Mouse (Mus musculus) midbrain, postnatal 0 days (tissue): ENCODE results near the gene Zbtb22. TPM values are rescaled to one million over a fixed set of nuclear protein-coding genes. Genes with fewer than 3 reads are reported as not detected.

Source experiments
- ATAC-seq: fragments of 200-750 bp; cut with Nextera tagmentation; 2 replicates; pipeline ENCODE4 v1.8.0; 2017; ENCODE audit warnings: moderate number of reproducible peaks, mild to moderate bottlenecking, moderate TSS enrichment, moderate library complexity; ENCODE audit not compliant: low FRiP score
- DNase-seq: peaks from one replicate; pipeline ENCODE4 v3.0.0-alpha.2; 2015; ENCODE audit warnings: low spot score
- H3K27ac ChIP-seq: fragments of 300-500 bp; sonication (generic); 2 replicates; pipeline ENCODE4 v1.5.1; 2014; ENCODE audit warnings: low read depth, mild to moderate bottlenecking, low read length, mixed read lengths
- H3K27me3 ChIP-seq: fragments of 300-500 bp; sonication (generic); 2 replicates; pipeline ENCODE4 v1.6.1; 2014; ENCODE audit warnings: low read length, control low read depth, mixed read lengths; ENCODE audit not compliant: insufficient read depth
- H3K36me3 ChIP-seq: fragments of 300-500 bp; sonication (generic); 2 replicates; pipeline ENCODE4 v1.6.1; 2014; ENCODE audit warnings: low read length, control low read depth, mixed read lengths; ENCODE audit not compliant: insufficient read depth
- H3K4me1 ChIP-seq: fragments of 300-500 bp; sonication (generic); 2 replicates; pipeline ENCODE4 v1.6.1; 2014; ENCODE audit warnings: mild to moderate bottlenecking, control low read depth, antibody characterized with exemption, low read length, mixed read lengths; ENCODE audit not compliant: insufficient read depth
- H3K4me2 ChIP-seq: fragments of 300-500 bp; sonication (generic); 2 replicates; pipeline ENCODE4 v1.6.1; 2014; ENCODE audit warnings: low read depth, mild to moderate bottlenecking, low read length, mixed read lengths; ENCODE audit not compliant: poor library complexity, severe bottlenecking
- H3K4me3 ChIP-seq: fragments of 300-500 bp; sonication (generic); 2 replicates; pipeline ENCODE4 v1.5.1; 2014; ENCODE audit warnings: low read depth, mild to moderate bottlenecking, low read length, moderate library complexity
- H3K9ac ChIP-seq: fragments of 300-500 bp; sonication (generic); replicated peaks from 2 replicates; pipeline ENCODE4 v1.6.1; 2014; ENCODE audit warnings: mild to moderate bottlenecking, low read length, moderate library complexity, mixed read lengths; ENCODE audit not compliant: poor library complexity, severe bottlenecking
- H3K9me3 ChIP-seq: fragments of 300-500 bp; sonication (generic); 2 replicates; pipeline ENCODE4 v1.6.1; 2016; ENCODE audit warnings: low read length, control low read depth
- CTCF ChIP-seq: IDR thresholded peaks from 2 replicates; pipeline ENCODE4 v1.5.1; 2016; ENCODE audit warnings: antibody characterized with exemption, mild to moderate bottlenecking
- WGBS: fragments of 180-500 bp; shearing (Covaris S2); extraction: QIAGEN DNeasy Blood & Tissue Kit; methylation state at CpG from one replicate; pipeline ENCODE4 v1.1.7; 2014; 5-methylcytosine and 5-hydroxymethylcytosine counted together
- polyA plus RNA-seq: library from polyadenylated mRNA; unstranded; fragments of >200 nt; fragmentation: Nextera tagmentation; extraction: Ambion mirVana; gene quantifications from 2 replicates; pipeline ENCODE4 v1.2.1, GENCODE M21; 2015
- total RNA-seq: library from RNA; depleted of rRNA; stranded (reverse); fragments of >200 nt; gene quantifications from 2 replicates; pipeline ENCODE4 v1.2.3, GENCODE M21; 2014

Zbtb22 gene
- total and polyA plus RNA-seq, 2 experiments from 2014 or later, result 18.6 to 44.3 TPM

DNA sequence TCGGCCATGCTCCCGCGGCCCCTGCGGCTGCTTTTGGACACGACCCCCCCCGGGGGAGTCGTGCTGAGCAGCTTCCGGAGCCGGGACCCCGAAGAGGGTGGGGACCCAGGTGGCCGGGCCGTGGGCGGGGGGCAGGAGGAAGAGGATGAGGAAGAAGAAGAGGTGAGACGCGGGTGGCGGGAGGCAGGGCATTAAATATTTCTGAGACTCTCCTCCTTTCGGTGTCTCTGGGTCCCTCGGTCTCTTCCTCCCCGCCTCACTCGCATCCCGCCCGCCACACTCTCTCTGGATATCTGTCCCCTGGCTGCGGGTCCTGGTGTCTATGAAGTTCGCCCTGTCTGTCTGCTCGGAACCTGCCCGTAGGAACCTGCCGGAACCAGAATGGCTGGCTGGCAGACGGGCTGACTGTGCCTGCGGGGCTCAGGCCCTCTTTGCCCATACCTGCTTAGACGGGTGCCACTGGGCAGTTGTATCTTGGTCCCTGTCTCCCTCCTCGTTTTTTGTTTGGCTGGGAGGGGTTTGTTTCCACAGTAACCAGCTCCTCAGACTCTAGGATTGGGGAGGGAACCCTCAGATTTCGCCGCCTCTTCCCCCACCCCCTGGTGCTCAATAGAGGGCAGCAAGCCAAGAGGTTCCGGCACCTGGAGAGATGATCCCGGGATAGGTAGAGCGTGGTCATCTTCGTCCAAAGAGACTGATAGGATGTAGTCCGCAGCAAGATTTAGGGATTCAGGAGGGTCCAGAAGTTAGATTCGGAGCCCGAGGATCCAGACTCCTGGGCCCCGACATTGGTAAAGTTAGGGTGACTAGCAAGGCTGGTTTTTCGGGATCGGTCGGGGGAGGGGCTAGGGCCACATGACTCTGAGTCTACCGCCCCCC is 14.8 kb downstream of the Zbtb22 start:
- Histone ChIP-seq H3K4me2 (peak overlapping the region; percentile 99), H3K4me3 (peak overlapping the region; percentile 89), H3K9ac (peak overlapping the region; percentile 85), H3K36me3 (peaks cover 13% of the 10 kb centered on the region), H3K9me3 (no peaks in the 10 kb centered on the region), H3K27me3 (no peaks in the 10 kb centered on the region), H3K4me1 (0 out of 2 replicates have a peak, but pooled peaks cover 5% of the 10 kb centered on the region), H3K27ac (peak overlapping the region; percentile 89)
- DNase-seq (peak; percentile 48), ATAC-seq (0 out of 2 replicates have a peak, but pooled peaks have one; percentile 5)
- WGBS, result 2% methylated on average over 39 of the region's 45 CpGs
- 0 out of 2 replicates have a peak, but pooled peaks have one; percentile 11 for TF ChIP-seq CTCF

- DNase-seq (no peak), ATAC-seq (no peak)
- TF ChIP-seq CTCF, result no peak
- H3K27me3 ChIP-seq, result no peaks in the 10 kb centered on the region
- H3K9me3 ChIP-seq, result no peaks in the 10 kb centered on the region
- 38% methylated on average over 18 of the region's 18 CpGs for WGBS
- peak overlapping the region; percentile 85 for H3K9ac ChIP-seq
- H3K4me3 ChIP-seq, result peak overlapping the region; percentile 89
- no peak overlapping the region for H3K27ac ChIP-seq
- H3K4me2 ChIP-seq, result peak overlapping the region; percentile 99
- H3K36me3 ChIP-seq, result peaks cover 13% of the 10 kb centered on the region
- 0 out of 2 replicates have a peak, but pooled peaks cover 5% of the 10 kb centered on the region for H3K4me1 ChIP-seq
These were observed 15.6 kb downstream of the Zbtb22 start for GRCm38 (mm10) chr17:33931159-33931866.

- Histone ChIP-seq H3K9me3 (no peaks in the 10 kb centered on the region), H3K4me2 (no peak overlapping the region)
- no peak for TF ChIP-seq CTCF
These were observed 16.2 kb downstream of the Zbtb22 start for GRCm38 (mm10) chr17:33931947-33932346.

DNA sequence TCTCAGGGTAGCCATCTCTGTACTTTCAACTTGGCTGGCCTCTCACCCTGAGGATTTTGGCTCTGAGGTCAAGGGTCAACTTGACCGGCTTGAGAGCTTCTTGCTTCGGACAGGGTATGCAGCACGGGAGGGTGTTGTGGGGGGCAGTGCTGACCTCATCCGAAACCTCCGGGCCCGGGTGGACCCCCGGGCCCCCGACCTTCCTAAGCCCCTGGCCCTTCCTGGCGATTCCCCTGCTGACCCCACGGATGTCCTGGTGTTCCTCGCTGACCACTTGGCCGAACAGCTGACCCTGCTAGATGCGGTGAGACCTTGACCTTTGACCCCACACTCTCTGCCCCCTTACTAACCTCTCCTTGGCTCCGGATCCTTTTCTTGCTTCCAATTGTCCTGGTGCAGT is 16.7 kb downstream of the Zbtb22 start:
- Histone ChIP-seq H3K27me3 (no peaks in the 10 kb centered on the region), H3K36me3 (peaks cover 20% of the 10 kb centered on the region)

More at GRCm38 (mm10) chr17:33931947-33932346, 16.2 kb downstream of the Zbtb22 start:
- WGBS, result 92% methylated on average over 11 of the region's 11 CpGs
- ATAC-seq, result no peak
- Histone ChIP-seq H3K4me3 (no peak overlapping the region), H3K27ac (no peak overlapping the region), H3K27me3 (no peaks in the 10 kb centered on the region), H3K36me3 (peaks cover 15% of the 10 kb centered on the region), H3K4me1 (0 out of 2 replicates have a peak, but pooled peaks cover 5% of the 10 kb centered on the region), H3K9ac (no peak overlapping the region)
- no peak for DNase-seq

GRCm38 (mm10) chr17:33932970-33933369 is 17.3 kb downstream of the Zbtb22 start:
- peaks cover 20% of the 10 kb centered on the region for H3K36me3 ChIP-seq
- no peak for ATAC-seq
- no peak overlapping the region for H3K9ac ChIP-seq
- TF ChIP-seq CTCF, result no peak
- WGBS, result 95% methylated on average over 15 of the region's 15 CpGs
- no peaks in the 10 kb centered on the region for H3K9me3 ChIP-seq
- DNase-seq, result no peak
- no peak overlapping the region for H3K4me2 ChIP-seq
- 0 out of 2 replicates have a peak, but pooled peaks cover 5% of the 10 kb centered on the region for H3K4me1 ChIP-seq
- H3K27ac ChIP-seq, result no peak overlapping the region
- no peaks in the 10 kb centered on the region for H3K27me3 ChIP-seq
- no peak overlapping the region for H3K4me3 ChIP-seq

More for the DNA sequence above, 16.7 kb downstream of the Zbtb22 start:
- Histone ChIP-seq H3K4me1 (0 out of 2 replicates have a peak, but pooled peaks cover 5% of the 10 kb centered on the region), H3K4me3 (no peak overlapping the region), H3K4me2 (no peak overlapping the region), H3K27ac (no peak overlapping the region), H3K9me3 (no peaks in the 10 kb centered on the region), H3K9ac (no peak overlapping the region)
- DNase-seq (no peak), ATAC-seq (no peak)
- 88% methylated on average over 14 of the region's 14 CpGs for WGBS
- no peak for TF ChIP-seq CTCF
